Comparison of ENCODE assay signal across 8 mouse cellular contexts in the genomic region with DNA sequence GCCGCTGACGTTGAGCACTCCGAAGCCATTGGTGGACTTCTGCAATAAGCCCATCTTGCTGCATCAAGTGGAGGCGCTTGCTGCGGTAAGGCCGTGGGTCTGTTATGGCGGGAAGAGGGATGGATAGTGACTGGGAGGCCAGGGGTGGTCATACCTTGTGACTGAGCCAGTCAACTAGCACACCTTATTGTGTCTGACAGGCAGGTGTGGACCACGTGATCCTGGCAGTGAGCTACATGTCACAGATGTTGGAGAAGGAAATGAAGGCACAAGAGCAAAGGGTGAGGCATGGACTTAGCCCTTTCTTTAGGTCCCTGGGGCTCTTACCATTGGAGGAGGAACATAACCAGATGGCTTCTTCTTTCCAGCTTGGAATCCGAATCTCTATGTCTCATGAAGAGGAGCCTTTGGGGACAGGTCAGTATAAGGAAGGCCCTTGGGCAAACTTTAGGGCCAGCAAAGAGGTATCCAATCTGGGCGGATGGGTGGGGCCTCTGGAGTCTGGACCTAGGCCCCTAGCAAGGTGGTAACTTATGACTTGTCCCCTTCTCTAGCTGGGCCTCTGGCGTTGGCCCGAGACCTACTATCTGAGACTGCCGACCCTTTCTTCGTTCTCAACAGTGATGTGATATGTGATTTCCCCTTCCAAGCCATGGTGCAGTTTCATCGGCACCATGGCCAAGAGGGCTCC. TPM values are rescaled to one million over a fixed set of nuclear protein-coding genes. Genes with fewer than 3 reads are reported as not detected.
DNase-seq lines count a peak whose midpoint lies in the region; ATAC-seq and TF ChIP-seq lines count a peak whose summit lies in the region.

No protein-coding gene starts in this region.

- no peak for TF ChIP-seq CTCF in bone marrow, adult 2 months (IDR thresholded peaks at IDR 0.05; ENCODE audit: control insufficient read depth, insufficient read depth, low read length)
- no peak for TF ChIP-seq CTCF in liver, postnatal 0 days (IDR thresholded peaks at IDR 0.05; ENCODE audit: low read depth)

- H3K27me3 ChIP-seq in kidney, embryonic 15.5 days: no peaks in the 10 kb centered on the region
- H3K27me3 ChIP-seq in forebrain, embryonic 16.5 days (replicated peaks; ENCODE audit: control insufficient read depth, insufficient read depth, low read length): no peaks in the 10 kb centered on the region
- H3K27me3 ChIP-seq in liver, postnatal 0 days (ENCODE audit: insufficient read depth, low read length): no peaks in the 10 kb centered on the region

- ATAC-seq in kidney, embryonic 15.5 days (replicated peaks; ENCODE audit: low FRiP score): 0 out of 2 replicates have a peak, but pooled peaks have one; percentile 0
- no peak for ATAC-seq in forebrain, embryonic 16.5 days
- ATAC-seq in liver, postnatal 0 days: peak; percentile 4; the same call in 1 of the 2 replicates

- peak overlapping the region; percentile 72 for H3K4me3 ChIP-seq in kidney, embryonic 15.5 days (replicated peaks)
- peak overlapping the region; percentile 95 for H3K4me3 ChIP-seq in bone marrow, adult 2 months (replicated peaks; ENCODE audit: control insufficient read depth, low read depth, low read length)
- peak overlapping the region; percentile 77 for H3K4me3 ChIP-seq in forebrain, embryonic 16.5 days (replicated peaks; ENCODE audit: low read length)
- peak overlapping the region; percentile 91 for H3K4me3 ChIP-seq in liver, postnatal 0 days (ENCODE audit: low read depth, low read length)

- TF ChIP-seq EP300 in liver, postnatal 0 days (IDR thresholded peaks at IDR 0.05; ENCODE audit: low read depth): no peak

- H3K36me3 ChIP-seq in kidney, embryonic 15.5 days: peaks cover 65% of the 10 kb centered on the region
- peaks cover 29% of the 10 kb centered on the region for H3K36me3 ChIP-seq in forebrain, embryonic 16.5 days (ENCODE audit: control insufficient read depth, insufficient read depth)
- H3K36me3 ChIP-seq in liver, postnatal 0 days (replicated peaks; ENCODE audit: insufficient read depth, low read length): peaks cover 56% of the 10 kb centered on the region

- peaks cover 38% of the 10 kb centered on the region for H3K4me1 ChIP-seq in kidney, embryonic 15.5 days
- peaks cover 5% of the 10 kb centered on the region for H3K4me1 ChIP-seq in bone marrow, adult 2 months (ENCODE audit: control insufficient read depth, insufficient read depth, low read length)
- H3K4me1 ChIP-seq in forebrain, embryonic 16.5 days (replicated peaks; ENCODE audit: control insufficient read depth, insufficient read depth, low read length): peaks cover 20% of the 10 kb centered on the region
- peaks cover 24% of the 10 kb centered on the region for H3K4me1 ChIP-seq in liver, postnatal 0 days (ENCODE audit: insufficient read depth)

- 37% methylated on average over 15 of the region's 15 CpGs for WGBS in kidney, embryonic 15.5 days
- 38% methylated on average over 15 of the region's 15 CpGs for WGBS in bone marrow, adult 2 months
- 44% methylated on average over 15 of the region's 15 CpGs for WGBS in forebrain, embryonic 16.5 days
- 39% methylated on average over 15 of the region's 15 CpGs for WGBS in liver, postnatal 0 days (ENCODE audit: insufficient replicate concordance)

- peak overlapping the region; percentile 63 for H3K9ac ChIP-seq in kidney, embryonic 15.5 days
- peak overlapping the region; percentile 71 for H3K9ac ChIP-seq in forebrain, embryonic 16.5 days (replicated peaks; ENCODE audit: low read depth, low read length)
- peak overlapping the region; percentile 78 for H3K9ac ChIP-seq in liver, postnatal 0 days (replicated peaks)

- H3K4me2 ChIP-seq in kidney, embryonic 15.5 days: peak overlapping the region; percentile 86
- H3K4me2 ChIP-seq in forebrain, embryonic 16.5 days (ENCODE audit: low read length): peak overlapping the region; percentile 97
- peak overlapping the region; percentile 88 for H3K4me2 ChIP-seq in liver, postnatal 0 days (ENCODE audit: low read depth, low read length)

- DNase-seq in kidney, postnatal 25 days: no peak
- peak; percentile 28 for DNase-seq in liver, postnatal 0 days
- no peak for DNase-seq in adrenal gland, postnatal 10 days
- DNase-seq in spleen, adult 12 weeks (ENCODE audit: low spot score): no peak
- no peak for DNase-seq in right cerebral cortex, adult 2 months (ENCODE audit: low spot score in 2 of 2)

- no peaks in the 10 kb centered on the region for H3K9me3 ChIP-seq in kidney, embryonic 15.5 days (replicated peaks)
- H3K9me3 ChIP-seq in forebrain, embryonic 16.5 days (ENCODE audit: control insufficient read depth, low read length): no peaks in the 10 kb centered on the region
- H3K9me3 ChIP-seq in liver, postnatal 0 days (ENCODE audit: low read length): no peaks in the 10 kb centered on the region

- peak overlapping the region; percentile 76 for H3K27ac ChIP-seq in kidney, embryonic 15.5 days
- H3K27ac ChIP-seq in bone marrow, adult 2 months (ENCODE audit: control insufficient read depth, insufficient read depth, low read depth, low read length, poor library complexity): peak overlapping the region; percentile 63
- H3K27ac ChIP-seq in forebrain, embryonic 16.5 days (ENCODE audit: low read length): peak overlapping the region; percentile 12
- peak overlapping the region; percentile 88 for H3K27ac ChIP-seq in liver, postnatal 0 days (ENCODE audit: low read depth)

- TF ChIP-seq POLR2A in bone marrow, adult 2 months (IDR thresholded peaks at IDR 0.05; ENCODE audit: borderline replicate concordance, control insufficient read depth, low read depth, low read length): no peak

RNA-seq across cellular contexts. Expression of a gene that starts 0.7 kb away (rescaled TPM):
- 25.9 and 30.3 TPM in 2 replicates for polyA plus RNA-seq in kidney, embryonic 15.5 days (2015; fragmentation: Nextera tagmentation; extraction: Ambion mirVana)
- polyA plus RNA-seq in bone marrow, adult 2 months (2011; ENCODE audit: insufficient read depth, insufficient read length, low replicate concordance, missing spikeins): 9.9 and 17.9 TPM in 2 replicates
- 19.6 and 21.2 TPM in 2 replicates for polyA plus RNA-seq in forebrain, embryonic 16.5 days (2015; fragmentation: Nextera tagmentation; extraction: Ambion mirVana)
- 12.2 and 12.6 TPM in 2 replicates for polyA plus RNA-seq in liver, postnatal 0 days (2015; fragmentation: Nextera tagmentation; extraction: Ambion mirVana)
- 10 to 100 TPM; 18.5 to 21.0 TPM for total RNA-seq in adrenal gland, postnatal 10 days (2021)

RNA-seq across cellular contexts. Expression of a gene that starts 3.3 kb away (rescaled TPM):
- polyA plus RNA-seq in kidney, embryonic 15.5 days (2015; fragmentation: Nextera tagmentation; extraction: Ambion mirVana): 2.2 and 2.7 TPM in 2 replicates
- polyA plus RNA-seq in bone marrow, adult 2 months (2011; ENCODE audit: insufficient read depth, insufficient read length, low replicate concordance, missing spikeins): 1.0 and 1.6 TPM in 2 replicates
- polyA plus RNA-seq in forebrain, embryonic 16.5 days (2015; fragmentation: Nextera tagmentation; extraction: Ambion mirVana): 2.5 and 3.4 TPM in 2 replicates
- polyA plus RNA-seq in liver, postnatal 0 days (2015; fragmentation: Nextera tagmentation; extraction: Ambion mirVana): 0.59 and 0.86 TPM in 2 replicates
- 1 to 10 TPM; 2.7 to 3.4 TPM for total RNA-seq in adrenal gland, postnatal 10 days (2021)

RNA-seq across cellular contexts. Expression of a gene that starts 30.5 kb away (rescaled TPM):
- 0.45 and 0.55 TPM in 2 replicates for polyA plus RNA-seq in kidney, embryonic 15.5 days (2015; fragmentation: Nextera tagmentation; extraction: Ambion mirVana)
- 2.0 and 10.1 TPM in 2 replicates for polyA plus RNA-seq in bone marrow, adult 2 months (2011; ENCODE audit: insufficient read depth, insufficient read length, low replicate concordance, missing spikeins)
- not detected in 2 replicates for polyA plus RNA-seq in forebrain, embryonic 16.5 days (2015; fragmentation: Nextera tagmentation; extraction: Ambion mirVana)
- polyA plus RNA-seq in liver, postnatal 0 days (2015; fragmentation: Nextera tagmentation; extraction: Ambion mirVana): 81.4 and 93.0 TPM in 2 replicates
- total RNA-seq in adrenal gland, postnatal 10 days (2021): 10 to 100 TPM; 12.8 to 28.1 TPM

RNA-seq across cellular contexts. Expression of a gene that starts 33.4 kb away (rescaled TPM):
- 25.2 and 33.4 TPM in 2 replicates for polyA plus RNA-seq in kidney, embryonic 15.5 days (2015; fragmentation: Nextera tagmentation; extraction: Ambion mirVana)
- polyA plus RNA-seq in bone marrow, adult 2 months (2011; ENCODE audit: insufficient read depth, insufficient read length, low replicate concordance, missing spikeins): 296 and 393 TPM in 2 replicates
- polyA plus RNA-seq in forebrain, embryonic 16.5 days (2015; fragmentation: Nextera tagmentation; extraction: Ambion mirVana): 44.5 and 53.1 TPM in 2 replicates
- polyA plus RNA-seq in liver, postnatal 0 days (2015; fragmentation: Nextera tagmentation; extraction: Ambion mirVana): 45.2 and 50.1 TPM in 2 replicates
- 10 to 100 TPM; 54.3 to 71.9 TPM for total RNA-seq in adrenal gland, postnatal 10 days (2021)

RNA-seq across cellular contexts. Expression of a gene that starts 44.7 kb away (rescaled TPM):
- polyA plus RNA-seq in kidney, embryonic 15.5 days (2015; fragmentation: Nextera tagmentation; extraction: Ambion mirVana): 67.7 and 76.6 TPM in 2 replicates
- 159 and 206 TPM in 2 replicates for polyA plus RNA-seq in bone marrow, adult 2 months (2011; ENCODE audit: insufficient read depth, insufficient read length, low replicate concordance, missing spikeins)
- polyA plus RNA-seq in forebrain, embryonic 16.5 days (2015; fragmentation: Nextera tagmentation; extraction: Ambion mirVana): 41.3 and 46.2 TPM in 2 replicates
- 67.7 and 75.2 TPM in 2 replicates for polyA plus RNA-seq in liver, postnatal 0 days (2015; fragmentation: Nextera tagmentation; extraction: Ambion mirVana)
- 10 to 100 TPM; 72.2 to 81.8 TPM for total RNA-seq in adrenal gland, postnatal 10 days (2021)

Comparison
In these comparisons a context has a peak if more than half of its experiments do, and no peak if none do; other contexts are left out.
1. H3K27ac ChIP-seq: peak in every context shown above with its lines; median percentile 88 in liver, postnatal 0 days; 76 in kidney, embryonic 15.5 days; 63 in bone marrow, adult 2 months; 12 in forebrain, embryonic 16.5 days.